Mouse (Mus musculus) neural tube, embryonic 11.5 days (tissue): ENCODE data around the gene Mtpn. TPM values are rescaled to one million over a fixed set of nuclear protein-coding genes. Genes with fewer than 3 reads are reported as not detected.

Source experiments
- ATAC-seq: fragments of 200-750 bp; cut with Nextera tagmentation; 2 replicates; pipeline ENCODE4 v1.8.0; 2017; ENCODE audit warnings: moderate number of reproducible peaks, mild to moderate bottlenecking, moderate TSS enrichment, moderate library complexity; ENCODE audit not compliant: insufficient read depth, low FRiP score, low TSS enrichment
- DNase-seq: peaks from one replicate; pipeline ENCODE4 v3.0.0-alpha.2; 2015; ENCODE audit warnings: low spot score
- H3K27ac ChIP-seq: fragments of 300-500 bp; sonication (generic); 2 replicates; pipeline ENCODE4 v1.5.1; 2014; ENCODE audit warnings: low read depth, mild to moderate bottlenecking, low read length
- H3K27me3 ChIP-seq: fragments of 300-500 bp; sonication (generic); 2 replicates; pipeline ENCODE4 v1.6.1; 2014; ENCODE audit warnings: mild to moderate bottlenecking, low read length, mixed read lengths; ENCODE audit not compliant: control insufficient read depth, insufficient read depth
- H3K36me3 ChIP-seq: fragments of 300-500 bp; sonication (generic); 2 replicates; pipeline ENCODE4 v1.6.1; 2014; ENCODE audit warnings: mild to moderate bottlenecking, low read length, moderate library complexity, mixed read lengths; ENCODE audit not compliant: control insufficient read depth, insufficient read depth
- H3K4me1 ChIP-seq: fragments of 300-500 bp; sonication (generic); 2 replicates; pipeline ENCODE4 v1.6.1; 2014; ENCODE audit warnings: low read length, mixed read lengths; ENCODE audit not compliant: control insufficient read depth, insufficient read depth
- H3K4me2 ChIP-seq: fragments of 300-500 bp; sonication (generic); 2 replicates; pipeline ENCODE4 v1.6.1; 2014; ENCODE audit warnings: low read depth, mild to moderate bottlenecking, moderate library complexity
- H3K4me3 ChIP-seq: fragments of 300-500 bp; sonication (generic); 2 replicates; pipeline ENCODE4 v1.5.1; 2014; ENCODE audit warnings: low read depth, low read length
- H3K9ac ChIP-seq: fragments of 300-500 bp; sonication (generic); 2 replicates; pipeline ENCODE4 v1.6.1; 2014; ENCODE audit warnings: mild to moderate bottlenecking, low read length
- H3K9me3 ChIP-seq: fragments of 300-500 bp; sonication (generic); 2 replicates; pipeline ENCODE4 v1.6.1; 2016; ENCODE audit warnings: low read length; ENCODE audit not compliant: control insufficient read depth
- WGBS: fragments of 180-500 bp; shearing (Covaris S2); extraction: QIAGEN DNeasy Blood & Tissue Kit; methylation state at CpG from one replicate; pipeline ENCODE4 v1.1.7; 2014; 5-methylcytosine and 5-hydroxymethylcytosine counted together
- polyA plus RNA-seq: library from polyadenylated mRNA; unstranded; fragments of >200 nt; fragmentation: Nextera tagmentation; extraction: Ambion mirVana; gene quantifications from 2 replicates; pipeline ENCODE4 v1.2.1, GENCODE M21; 2014

The Mtpn gene
- polyA plus RNA-seq, result 142 and 153 TPM in 2 replicates

DNA sequence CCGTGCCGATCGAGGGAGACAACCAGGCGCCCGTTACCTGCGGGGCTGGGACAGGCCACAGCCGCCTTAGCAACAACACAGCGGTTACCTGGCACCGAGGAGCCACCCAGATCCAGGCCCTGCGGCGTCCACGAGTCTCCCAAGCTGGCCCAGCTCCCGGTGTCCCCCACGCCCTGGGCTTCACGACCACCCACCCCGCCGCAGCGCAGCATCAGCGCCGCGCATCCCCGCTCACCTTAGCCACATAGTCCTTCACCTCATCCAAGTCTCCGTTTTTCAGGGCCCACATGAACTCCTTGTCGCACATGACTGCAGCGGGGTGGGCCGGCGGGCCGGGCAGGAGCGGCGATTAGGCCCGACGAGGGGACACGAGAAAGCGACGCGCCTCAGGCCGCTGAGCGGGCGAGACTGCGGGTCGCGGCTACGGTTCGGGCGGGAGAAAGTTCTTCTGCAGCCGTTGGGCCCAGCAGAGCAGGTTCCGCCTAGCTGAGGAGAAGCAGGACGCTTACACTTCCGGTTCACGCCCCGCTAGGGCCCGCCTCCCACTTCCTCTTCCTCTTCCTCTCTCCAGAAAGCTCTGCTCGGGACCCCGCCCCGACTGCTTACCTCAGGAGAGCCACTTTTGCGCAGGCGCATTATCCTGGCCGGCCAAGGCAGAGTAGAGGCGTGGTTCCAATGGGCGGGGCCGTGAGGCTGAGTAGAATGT lies at the start of gene Mtpn:
TSS of gene Mtpn (minus strand) at position 585 of the 706 bp plus-strand sequence.
- peaks cover 7% of the 10 kb centered on the region; the same call in 1 of the 2 replicates for H3K4me1 ChIP-seq
- no peaks in the 10 kb centered on the region for H3K36me3 ChIP-seq
- no peaks in the 10 kb centered on the region for H3K9me3 ChIP-seq
- H3K4me3 ChIP-seq, result peak within 1 kb of the TSS; percentile 99
- peak within 1 kb of the TSS; percentile 83 for H3K4me2 ChIP-seq
- under 1% methylated on average over 58 of the region's 61 CpGs for WGBS
- peak; percentile 99 for ATAC-seq
- DNase-seq, result peak; percentile 98
- H3K27ac ChIP-seq, result 0 out of 2 replicates have a peak within 1 kb of the TSS, but pooled peaks have one; percentile 49
- peak within 1 kb of the TSS; percentile 95 for H3K9ac ChIP-seq
- H3K27me3 ChIP-seq, result no peaks in the 10 kb centered on the region

DNA sequence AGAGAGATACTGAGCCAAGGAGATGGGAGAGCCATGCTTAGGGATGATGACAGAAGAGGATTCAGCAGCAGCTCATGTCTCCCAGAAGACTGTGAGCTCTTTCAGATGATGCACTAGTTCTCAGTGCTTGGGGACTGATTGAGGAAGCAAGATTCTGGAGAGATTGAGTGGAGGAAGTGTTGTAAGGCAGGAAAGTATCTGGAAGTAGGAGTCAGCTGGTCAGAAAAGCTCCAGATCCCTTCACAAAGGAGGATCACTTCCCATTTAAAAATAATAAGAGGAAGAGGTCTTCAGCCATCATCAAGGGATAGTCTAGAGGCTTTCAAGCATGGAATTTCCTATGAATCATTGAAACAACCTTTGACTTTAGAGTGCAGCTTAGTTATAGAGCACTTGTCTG lies 29.0 kb upstream of the Mtpn start:
- Histone ChIP-seq H3K4me2 (no peak overlapping the region), H3K9me3 (no peaks in the 10 kb centered on the region), H3K36me3 (no peaks in the 10 kb centered on the region), H3K4me1 (no peaks in the 10 kb centered on the region), H3K9ac (no peak overlapping the region), H3K27ac (no peak overlapping the region), H3K27me3 (no peaks in the 10 kb centered on the region), H3K4me3 (no peak overlapping the region)
- DNase-seq, result no peak
- no peak for ATAC-seq

DNA sequence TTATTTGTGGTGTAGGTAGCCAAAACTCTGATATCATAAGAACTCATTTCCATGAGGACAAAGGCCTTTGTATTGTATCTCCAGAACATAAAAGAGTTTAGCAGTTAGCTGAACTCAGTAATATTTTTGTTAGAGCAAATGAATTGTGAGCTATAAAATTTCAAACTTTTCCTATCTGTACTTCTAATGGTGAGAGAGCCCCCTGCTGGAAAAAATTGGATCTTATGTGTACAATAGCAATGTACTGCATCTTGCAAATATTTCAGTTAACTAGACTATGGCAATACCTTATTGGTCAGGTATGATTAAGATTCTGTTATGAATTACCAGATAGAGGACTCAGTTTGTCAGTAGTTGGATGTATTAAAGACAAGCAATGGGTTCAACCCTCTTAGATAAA lies 28.1 kb upstream of the Mtpn start:
- ATAC-seq, result no peak
- Histone ChIP-seq H3K27me3 (no peaks in the 10 kb centered on the region), H3K27ac (no peak overlapping the region), H3K4me3 (no peak overlapping the region), H3K4me2 (no peak overlapping the region), H3K4me1 (no peaks in the 10 kb centered on the region), H3K9ac (no peak overlapping the region), H3K9me3 (no peaks in the 10 kb centered on the region), H3K36me3 (no peaks in the 10 kb centered on the region)
- no peak for DNase-seq

DNA sequence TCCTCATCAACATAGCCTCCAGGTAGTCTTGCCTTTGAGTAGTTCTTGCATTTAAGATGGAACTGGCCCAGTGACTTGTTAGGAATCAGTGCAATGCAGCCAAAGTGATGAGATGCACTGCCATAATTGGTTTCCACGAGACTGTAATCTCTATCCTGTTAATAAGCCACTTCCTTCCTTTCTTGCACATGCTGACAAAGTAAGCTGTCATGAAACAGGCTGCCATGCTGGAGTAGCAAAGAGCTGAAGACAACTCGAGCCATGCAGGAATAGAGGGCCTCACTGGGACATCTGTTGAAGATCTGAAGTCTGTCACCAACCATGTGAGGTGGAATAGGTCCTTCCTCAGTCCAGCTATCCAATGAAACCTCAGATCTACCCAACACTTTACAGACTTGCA lies 20.3 kb upstream of the Mtpn start:
- 68% methylated on average over 2 of the region's 2 CpGs for WGBS

DNA sequence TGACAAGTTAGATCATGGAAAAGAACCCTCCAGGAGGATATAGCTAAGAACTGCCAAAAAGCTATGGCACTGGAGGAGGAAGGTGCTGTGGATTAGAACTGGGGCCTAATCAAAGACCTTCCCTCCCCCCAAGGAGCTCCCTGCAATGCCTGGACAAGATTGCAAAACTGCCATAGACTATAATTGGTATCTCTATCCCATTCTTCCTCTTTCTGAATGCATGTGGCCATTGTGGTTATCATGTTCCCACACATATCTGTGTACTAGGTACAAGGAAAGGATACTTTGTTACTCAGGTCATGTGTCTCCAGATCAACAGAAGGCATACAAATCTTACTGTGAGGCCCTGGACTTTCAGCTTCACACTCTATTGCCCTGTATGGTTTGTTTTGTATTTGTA lies 4.7 kb upstream of the Mtpn start:
- Histone ChIP-seq H3K4me3 (no peak overlapping the region), H3K36me3 (no peaks in the 10 kb centered on the region), H3K27me3 (no peaks in the 10 kb centered on the region), H3K9me3 (no peaks in the 10 kb centered on the region), H3K4me1 (no peaks in the 10 kb centered on the region), H3K27ac (no peak overlapping the region), H3K4me2 (no peak overlapping the region), H3K9ac (no peak overlapping the region)
- no peak for ATAC-seq
- DNase-seq, result no peak

More for the DNA sequence above, 20.3 kb upstream of the Mtpn start:
- Histone ChIP-seq H3K4me3 (no peak overlapping the region), H3K9ac (no peak overlapping the region), H3K9me3 (no peaks in the 10 kb centered on the region), H3K4me2 (no peak overlapping the region), H3K36me3 (no peaks in the 10 kb centered on the region), H3K27ac (no peak overlapping the region), H3K27me3 (no peaks in the 10 kb centered on the region), H3K4me1 (no peaks in the 10 kb centered on the region)
- DNase-seq, result no peak
- no peak for ATAC-seq

DNA sequence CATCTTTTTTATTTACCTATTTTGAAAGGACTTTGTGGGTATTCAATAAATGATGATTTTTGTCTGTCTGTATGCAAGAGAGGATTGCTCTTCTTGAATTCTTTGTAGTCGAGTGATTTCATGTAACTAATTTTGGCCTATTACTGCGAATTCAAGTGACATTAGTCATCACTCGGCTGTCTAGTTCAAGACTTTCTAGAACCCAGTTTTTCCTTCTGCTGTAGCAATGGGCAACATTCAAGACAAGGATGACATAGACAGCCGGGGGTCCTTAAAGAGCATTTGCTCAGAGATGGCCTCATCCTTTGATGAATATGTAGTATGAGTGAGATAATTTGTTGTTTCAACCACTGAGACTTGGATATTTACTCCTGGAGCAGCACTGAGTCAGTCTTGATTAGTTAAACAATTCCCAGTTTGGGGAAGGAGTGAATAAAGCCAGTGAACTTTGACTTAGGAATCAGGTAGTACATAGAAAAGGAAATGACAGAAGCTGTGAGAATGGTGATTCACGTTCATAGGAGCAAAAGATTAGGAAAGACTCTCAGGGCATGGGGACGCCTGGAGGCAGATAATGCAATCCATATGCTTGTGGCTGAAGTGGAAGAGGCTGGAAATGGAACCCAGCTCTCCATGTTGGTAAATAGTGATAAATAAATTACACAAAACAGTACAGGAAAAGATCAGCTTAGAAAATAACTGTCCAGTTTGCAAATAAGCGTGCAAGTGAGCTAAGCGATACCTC lies 3.1 kb upstream of the Mtpn start:
- Histone ChIP-seq H3K27ac (no peak overlapping the region), H3K36me3 (no peaks in the 10 kb centered on the region), H3K27me3 (no peaks in the 10 kb centered on the region), H3K9me3 (no peaks in the 10 kb centered on the region), H3K4me2 (no peak overlapping the region), H3K9ac (no peak overlapping the region), H3K4me1 (peaks cover 7% of the 10 kb centered on the region; the same call in 1 of the 2 replicates), H3K4me3 (no peak overlapping the region)
- ATAC-seq, result no peak
- 82% methylated on average over 8 of the region's 8 CpGs for WGBS
- DNase-seq, result no peak

DNA sequence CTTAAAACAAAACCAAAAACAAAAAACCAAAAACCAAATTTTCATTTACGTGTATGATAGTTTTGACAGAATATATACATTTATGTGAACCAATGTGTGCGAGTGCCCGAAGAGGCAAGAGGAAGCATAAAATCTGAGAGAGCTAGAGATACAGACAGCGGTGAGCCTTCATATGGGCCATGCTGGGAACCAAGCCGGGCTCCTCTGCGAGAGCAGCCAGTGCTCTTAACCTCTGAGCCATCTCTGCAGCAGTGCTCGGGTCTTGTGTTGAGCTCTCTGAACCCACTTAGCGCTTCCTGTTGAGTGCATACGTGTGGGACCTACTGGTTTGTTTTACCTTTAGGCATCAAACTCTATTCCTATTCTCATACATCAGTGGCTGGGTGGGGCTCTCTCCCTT lies 689 bp upstream of the Mtpn start:
- 93% methylated on average over 9 of the region's 9 CpGs for WGBS
- Histone ChIP-seq H3K27ac (no peak overlapping the region), H3K27me3 (no peaks in the 10 kb centered on the region), H3K4me1 (peaks cover 7% of the 10 kb centered on the region; the same call in 1 of the 2 replicates), H3K9ac (no peak overlapping the region), H3K9me3 (no peaks in the 10 kb centered on the region), H3K4me2 (no peak overlapping the region), H3K4me3 (no peak overlapping the region), H3K36me3 (no peaks in the 10 kb centered on the region)
- ATAC-seq, result no peak
- no peak for DNase-seq

DNA sequence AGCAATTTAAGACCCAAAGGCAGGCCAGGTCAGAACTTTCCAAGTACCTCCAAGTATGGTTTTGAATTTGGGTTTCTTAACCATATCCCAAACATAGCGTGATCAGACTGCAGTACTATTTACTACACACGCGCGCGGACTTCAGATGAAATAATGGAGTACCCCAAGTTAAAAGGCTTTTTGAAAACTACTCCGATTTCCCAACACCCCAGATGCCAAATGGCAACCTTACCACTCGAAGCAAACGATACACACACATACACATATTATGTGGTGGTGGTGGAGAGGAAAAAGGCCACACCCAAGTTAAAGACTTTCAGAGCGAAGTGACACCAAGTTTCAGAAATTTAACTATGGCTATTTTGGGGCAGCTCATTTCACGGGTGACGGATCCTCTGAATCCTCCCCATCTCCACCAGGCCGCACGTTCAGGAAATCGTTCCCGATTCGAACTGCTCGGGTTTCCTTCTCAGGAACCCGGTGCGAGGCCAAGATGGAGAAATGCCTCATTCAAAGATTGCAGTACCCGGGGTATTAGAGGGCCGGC lies 858 bp downstream of the Mtpn start:
- Histone ChIP-seq H3K9ac (peak overlapping the region; percentile 95), H3K4me3 (peak overlapping the region; percentile 99), H3K27ac (0 out of 2 replicates have a peak overlapping the region, but pooled peaks have one; percentile 49), H3K27me3 (no peaks in the 10 kb centered on the region), H3K4me1 (peaks cover 7% of the 10 kb centered on the region; the same call in 1 of the 2 replicates), H3K36me3 (no peaks in the 10 kb centered on the region), H3K9me3 (no peaks in the 10 kb centered on the region), H3K4me2 (peak overlapping the region; percentile 83)
- no peak for ATAC-seq
- 5% methylated on average over 21 of the region's 21 CpGs for whole genome bisulfite sequencing
- no peak for DNase-seq
